Mouse (Mus musculus) limb, embryonic 12.5 days (tissue): ENCODE measurements around the gene Dennd6b. TPM values are rescaled to one million over a fixed set of nuclear protein-coding genes. Genes with fewer than 3 reads are reported as not detected.

Experiments
- ATAC-seq: fragments of 200-750 bp; cut with Nextera tagmentation; 2 replicates; pipeline ENCODE4 v1.8.0; 2017; ENCODE audit warnings: low read depth, moderate TSS enrichment; ENCODE audit not compliant: insufficient number of reproducible peaks, insufficient read depth, low FRiP score, low TSS enrichment
- H3K27ac ChIP-seq: fragments of 300-500 bp; sonication (generic); 2 replicates; pipeline ENCODE4 v1.5.1; 2016; ENCODE audit warnings: mild to moderate bottlenecking, moderate library complexity
- H3K27me3 ChIP-seq: fragments of 300-500 bp; sonication (generic); 2 replicates; pipeline ENCODE4 v1.6.1; 2016; ENCODE audit warnings: mild to moderate bottlenecking, moderate library complexity
- H3K36me3 ChIP-seq: fragments of 300-500 bp; sonication (generic); 2 replicates; pipeline ENCODE4 v1.6.1; 2016; ENCODE audit warnings: mild to moderate bottlenecking, moderate library complexity
- H3K4me1 ChIP-seq: fragments of 300-500 bp; sonication (generic); replicated peaks from 2 replicates; pipeline ENCODE4 v1.6.1; 2016
- H3K4me2 ChIP-seq: fragments of 300-500 bp; sonication (generic); 2 replicates; pipeline ENCODE4 v1.6.1; 2016; ENCODE audit warnings: mild to moderate bottlenecking, moderate library complexity
- H3K4me3 ChIP-seq: fragments of 300-500 bp; sonication (generic); replicated peaks from 2 replicates; pipeline ENCODE4 v1.5.1; 2016; ENCODE audit warnings: mild to moderate bottlenecking
- H3K9ac ChIP-seq: fragments of 300-500 bp; sonication (generic); replicated peaks from 2 replicates; pipeline ENCODE4 v1.6.1; 2016; ENCODE audit warnings: mild to moderate bottlenecking, moderate library complexity
- H3K9me3 ChIP-seq: fragments of 300-500 bp; sonication (generic); 2 replicates; pipeline ENCODE4 v1.6.1; 2016; ENCODE audit warnings: mild to moderate bottlenecking, moderate library complexity
- WGBS: fragments of 180-500 bp; shearing (Covaris S2); methylation state at CpG from one replicate; pipeline ENCODE4 v1.1.7; 2016; 5-methylcytosine and 5-hydroxymethylcytosine counted together
- polyA plus RNA-seq: library from polyadenylated mRNA; unstranded; fragments of >200 nt; fragmentation: Nextera tagmentation; extraction: Ambion mirVana; gene quantifications from 2 replicates; pipeline ENCODE4 v1.2.1, GENCODE M21; 2016

Gene Dennd6b
- polyA plus RNA-seq, 1 experiment from 2014 or later: 30.1 TPM

- H3K4me1 ChIP-seq: peaks cover 24% of the 10 kb centered on the region
- ATAC-seq: peak; percentile 75
Observed at GRCm38 (mm10) chr15:89210915-89211715, 14.8 kb upstream of the Dennd6b start, which contains the start of gene Ppp6r2. TSS of gene Ppp6r2 (plus strand) at chr15:89211553.

GRCm38 (mm10) chr15:89209886-89210761 is 13.8 kb upstream of the Dennd6b start:
- Histone ChIP-seq H3K4me1 (peaks cover 24% of the 10 kb centered on the region), H3K4me2 (peak overlapping the region; percentile 55), H3K27me3 (no peaks in the 10 kb centered on the region), H3K9ac (no peak overlapping the region), H3K4me3 (peak overlapping the region; percentile 31), H3K9me3 (no peaks in the 10 kb centered on the region), H3K27ac (no peak overlapping the region), H3K36me3 (no peaks in the 10 kb centered on the region)
- 25% methylated on average over 22 of the region's 22 CpGs for WGBS
- ATAC-seq: no peak

More at GRCm38 (mm10) chr15:89210915-89211715, 14.8 kb upstream of the Dennd6b start, which contains the start of gene Ppp6r2:
- peak within 1 kb of the TSS; percentile 92 for H3K4me3 ChIP-seq
- H3K9me3 ChIP-seq: no peaks in the 10 kb centered on the region
- H3K27ac ChIP-seq: peak within 1 kb of the TSS; percentile 82; the same call in 1 of the 2 replicates
- H3K36me3 ChIP-seq: peaks cover 8% of the 10 kb centered on the region
- H3K9ac ChIP-seq: peak within 1 kb of the TSS; percentile 94
- WGBS: 5% methylated on average over 45 of the region's 73 CpGs
- H3K27me3 ChIP-seq: no peaks in the 10 kb centered on the region
- peak within 1 kb of the TSS; percentile 88 for H3K4me2 ChIP-seq

- 84% methylated on average over 4 of the region's 4 CpGs for WGBS
- Histone ChIP-seq H3K9ac (no peak overlapping the region), H3K4me2 (no peak overlapping the region), H3K36me3 (no peaks in the 10 kb centered on the region), H3K4me3 (no peak overlapping the region), H3K4me1 (peaks cover 12% of the 10 kb centered on the region), H3K27me3 (no peaks in the 10 kb centered on the region), H3K27ac (no peak overlapping the region), H3K9me3 (peaks cover 9% of the 10 kb centered on the region)
- ATAC-seq: no peak
Observed at GRCm38 (mm10) chr15:89207457-89207856, 11.2 kb upstream of the Dennd6b start.

- Histone ChIP-seq H3K4me2 (peak overlapping the region; percentile 72), H3K9ac (peak overlapping the region; percentile 94; the same call in 1 of the 2 replicates), H3K9me3 (no peaks in the 10 kb centered on the region), H3K4me1 (peaks cover 14% of the 10 kb centered on the region), H3K36me3 (no peaks in the 10 kb centered on the region), H3K27ac (no peak overlapping the region), H3K4me3 (peak overlapping the region; percentile 85), H3K27me3 (no peaks in the 10 kb centered on the region)
- no peak for ATAC-seq
- 79% methylated on average over 15 of the region's 15 CpGs for WGBS
Observed at GRCm38 (mm10) chr15:89197056-89197455, 760 bp upstream of the Dennd6b start.

- H3K9ac ChIP-seq: peak overlapping the region; percentile 94
- ATAC-seq: peak; percentile 91
- 1% methylated on average over 25 of the region's 25 CpGs for WGBS
Observed at GRCm38 (mm10) chr15:89195690-89196312, 495 bp downstream of the Dennd6b start.

GRCm38 (mm10) chr15:89195261-89195681 is 1.0 kb downstream of the Dennd6b start:
- Histone ChIP-seq H3K9me3 (no peaks in the 10 kb centered on the region), H3K9ac (peak overlapping the region; percentile 94), H3K4me2 (peak overlapping the region; percentile 72), H3K27ac (peak overlapping the region; percentile 99), H3K27me3 (no peaks in the 10 kb centered on the region), H3K4me1 (peaks cover 14% of the 10 kb centered on the region), H3K36me3 (peaks cover 10% of the 10 kb centered on the region), H3K4me3 (peak overlapping the region; percentile 85)
- WGBS: 19% methylated on average over 6 of the region's 6 CpGs
- ATAC-seq: peak; percentile 22

More at GRCm38 (mm10) chr15:89195690-89196312, 495 bp downstream of the Dennd6b start:
- Histone ChIP-seq H3K9me3 (no peaks in the 10 kb centered on the region), H3K4me2 (peak overlapping the region; percentile 72), H3K27me3 (no peaks in the 10 kb centered on the region), H3K4me1 (peaks cover 14% of the 10 kb centered on the region), H3K27ac (peak overlapping the region; percentile 99), H3K36me3 (peaks cover 5% of the 10 kb centered on the region), H3K4me3 (peak overlapping the region; percentile 85)

GRCm38 (mm10) chr15:89184937-89185227 is 11.4 kb downstream of the Dennd6b start:
- Histone ChIP-seq H3K9me3 (no peaks in the 10 kb centered on the region), H3K4me1 (peaks cover 24% of the 10 kb centered on the region), H3K27ac (no peak overlapping the region), H3K36me3 (peaks cover 56% of the 10 kb centered on the region), H3K9ac (no peak overlapping the region), H3K4me3 (no peak overlapping the region), H3K27me3 (no peaks in the 10 kb centered on the region), H3K4me2 (no peak overlapping the region)
- ATAC-seq: no peak
- 83% methylated on average over 5 of the region's 5 CpGs for WGBS

GRCm38 (mm10) chr15:89184141-89184936 is 12.0 kb downstream of the Dennd6b start:
- H3K4me1 ChIP-seq: peaks cover 28% of the 10 kb centered on the region
- H3K27me3 ChIP-seq: no peaks in the 10 kb centered on the region
- no peak overlapping the region for H3K4me2 ChIP-seq
- no peak for ATAC-seq
- no peak overlapping the region for H3K9ac ChIP-seq
- no peak overlapping the region for H3K27ac ChIP-seq
- H3K9me3 ChIP-seq: no peaks in the 10 kb centered on the region
- WGBS: 58% methylated on average over 5 of the region's 5 CpGs
- peaks cover 51% of the 10 kb centered on the region for H3K36me3 ChIP-seq
- H3K4me3 ChIP-seq: no peak overlapping the region

GRCm38 (mm10) chr15:89182842-89183241 is 13.5 kb downstream of the Dennd6b start:
- H3K27ac ChIP-seq: peak overlapping the region; percentile 25; the same call in 1 of the 2 replicates
- no peak overlapping the region for H3K9ac ChIP-seq
- no peaks in the 10 kb centered on the region for H3K27me3 ChIP-seq
- H3K4me1 ChIP-seq: peaks cover 43% of the 10 kb centered on the region
- WGBS: 45% methylated on average over 5 of the region's 5 CpGs
- no peak overlapping the region for H3K4me3 ChIP-seq
- H3K36me3 ChIP-seq: peaks cover 36% of the 10 kb centered on the region
- H3K4me2 ChIP-seq: no peak overlapping the region
- no peak for ATAC-seq
- H3K9me3 ChIP-seq: no peaks in the 10 kb centered on the region

GRCm38 (mm10) chr15:89182328-89182741 is 14.0 kb downstream of the Dennd6b start:
- Histone ChIP-seq H3K4me1 (peaks cover 48% of the 10 kb centered on the region), H3K27ac (peak overlapping the region; percentile 25; the same call in 1 of the 2 replicates)
- 32% methylated on average over 6 of the region's 6 CpGs for whole genome bisulfite sequencing

More at GRCm38 (mm10) chr15:89182328-89182741, 14.0 kb downstream of the Dennd6b start:
- Histone ChIP-seq H3K36me3 (peaks cover 31% of the 10 kb centered on the region), H3K9ac (0 out of 2 replicates have a peak overlapping the region, but pooled peaks have one; percentile 34), H3K4me3 (no peak overlapping the region), H3K4me2 (no peak overlapping the region), H3K9me3 (no peaks in the 10 kb centered on the region), H3K27me3 (no peaks in the 10 kb centered on the region)
- ATAC-seq: no peak
